Mouse (Mus musculus) right cerebral cortex, postnatal 25 days (tissue): ENCODE measurements around the gene Tns4.
A peak's percentile ranks its signal among the peaks of the same experiment; 100 is the strongest.

ENCODE experiments used
- DNase-seq: peaks from one replicate; pipeline ENCODE4 v3.0.0; 2022

The Tns4 gene

DNA sequence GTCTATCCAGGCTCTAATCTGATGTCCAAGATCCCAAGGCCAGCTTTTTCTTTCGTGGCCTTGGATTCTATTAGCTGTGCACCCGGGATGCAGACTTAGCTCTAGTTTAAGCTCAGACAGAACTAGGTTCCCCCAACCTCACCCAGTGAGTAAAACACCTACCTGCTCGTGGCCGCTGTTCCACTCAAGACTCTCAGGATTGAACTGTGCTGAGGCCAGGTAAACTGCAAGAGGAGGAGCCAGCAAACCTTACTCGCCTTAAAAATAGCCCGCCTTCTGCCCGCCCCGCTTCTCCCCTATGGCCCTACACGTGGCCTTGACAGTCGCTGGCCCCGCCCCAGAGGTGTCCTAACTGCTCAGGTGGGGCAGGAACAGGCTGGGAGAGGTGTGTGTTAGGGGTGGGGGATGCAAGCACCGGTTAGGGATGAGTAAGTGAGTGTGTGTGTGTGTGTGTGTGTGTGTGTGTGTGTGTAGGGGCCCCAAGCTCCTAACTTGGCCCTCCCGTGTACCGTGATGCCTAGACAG is at the start of gene Tns4:
Gene Tns4 (minus strand): TSS at position 230 of the 525 bp plus-strand sequence.
- no peak for DNase-seq

DNA sequence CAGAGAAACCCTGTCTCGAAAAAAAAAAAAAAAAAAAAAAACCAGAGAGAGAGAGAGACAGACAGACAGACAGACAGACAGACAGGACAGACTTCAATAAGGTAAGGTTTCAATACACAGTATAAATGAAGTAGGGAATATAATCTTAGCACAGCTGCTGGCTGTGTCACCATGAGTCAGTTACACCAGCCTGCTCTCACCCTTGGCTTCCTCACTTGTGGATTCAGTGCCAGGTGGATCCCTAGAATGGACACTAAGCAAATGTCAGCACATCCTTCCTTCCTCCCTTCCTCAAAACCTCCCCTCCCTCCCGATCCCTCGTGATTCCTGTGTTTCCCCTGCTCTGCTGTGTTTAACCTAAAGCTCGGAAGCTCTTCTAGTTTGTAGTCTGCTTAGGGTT is 48.3 kb upstream of the Tns4 start:
- DNase-seq, result no peak

DNA sequence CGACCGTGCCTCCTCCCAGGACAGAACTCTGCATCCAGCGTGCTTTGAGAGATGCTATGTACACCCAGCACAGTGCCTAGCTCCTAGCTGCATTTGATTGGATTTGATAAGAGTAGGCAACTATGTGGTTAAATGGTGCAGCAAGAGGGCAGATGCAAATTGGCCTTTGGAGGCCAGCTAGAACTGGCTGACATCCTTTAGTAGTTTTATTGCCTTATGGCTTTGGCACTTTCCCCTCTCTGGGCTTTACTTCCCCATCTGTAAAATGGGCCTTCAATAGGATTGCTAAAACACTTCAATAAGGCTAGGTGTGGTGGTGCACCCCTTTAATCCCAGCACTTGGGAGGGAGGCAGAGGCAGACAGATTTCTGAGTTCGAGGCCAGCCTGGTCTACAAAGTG is 47.9 kb upstream of the Tns4 start:
- no peak for DNase-seq

DNA sequence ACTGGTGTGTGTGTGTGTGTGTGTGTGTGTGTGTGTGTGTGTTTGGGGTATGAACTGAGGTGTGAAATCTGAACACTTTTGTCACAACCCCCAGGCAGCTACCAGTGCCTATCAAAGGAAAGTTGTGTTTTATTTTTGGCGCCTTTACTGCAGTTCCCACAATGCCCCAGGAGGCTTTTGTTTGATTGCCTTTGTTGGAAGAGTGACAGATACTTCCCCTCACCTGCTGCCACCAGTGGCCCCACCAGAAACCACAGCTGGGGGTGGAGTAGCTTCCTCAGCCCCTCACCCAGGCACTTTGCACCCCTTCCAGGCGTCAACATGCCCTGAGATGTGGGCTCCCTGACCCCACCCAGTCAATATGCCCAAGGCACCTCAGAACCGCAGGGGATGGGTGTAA is 47.3 kb upstream of the Tns4 start:
- no peak for DNase-seq

DNA sequence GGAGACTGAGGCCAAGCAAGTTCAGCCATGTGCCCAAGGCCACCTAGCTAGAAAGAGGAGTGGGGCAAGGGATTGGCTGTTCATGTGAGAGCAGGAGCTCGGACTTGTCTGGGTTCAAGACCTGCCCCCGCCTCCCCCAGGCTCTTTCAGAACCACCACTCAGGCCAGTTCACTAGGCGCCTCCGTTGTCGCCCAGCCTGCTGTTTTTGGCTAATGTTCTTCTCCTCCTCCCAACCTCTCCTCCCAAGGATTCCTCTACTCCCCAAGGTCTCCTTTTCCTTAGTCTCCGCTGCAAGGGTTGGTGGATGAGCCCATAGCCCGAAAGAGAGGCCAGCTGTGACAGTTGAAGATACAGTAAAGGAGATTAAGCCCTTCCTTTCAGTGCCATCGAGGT is 45.9 kb upstream of the Tns4 start:
- DNase-seq, result no peak

DNA sequence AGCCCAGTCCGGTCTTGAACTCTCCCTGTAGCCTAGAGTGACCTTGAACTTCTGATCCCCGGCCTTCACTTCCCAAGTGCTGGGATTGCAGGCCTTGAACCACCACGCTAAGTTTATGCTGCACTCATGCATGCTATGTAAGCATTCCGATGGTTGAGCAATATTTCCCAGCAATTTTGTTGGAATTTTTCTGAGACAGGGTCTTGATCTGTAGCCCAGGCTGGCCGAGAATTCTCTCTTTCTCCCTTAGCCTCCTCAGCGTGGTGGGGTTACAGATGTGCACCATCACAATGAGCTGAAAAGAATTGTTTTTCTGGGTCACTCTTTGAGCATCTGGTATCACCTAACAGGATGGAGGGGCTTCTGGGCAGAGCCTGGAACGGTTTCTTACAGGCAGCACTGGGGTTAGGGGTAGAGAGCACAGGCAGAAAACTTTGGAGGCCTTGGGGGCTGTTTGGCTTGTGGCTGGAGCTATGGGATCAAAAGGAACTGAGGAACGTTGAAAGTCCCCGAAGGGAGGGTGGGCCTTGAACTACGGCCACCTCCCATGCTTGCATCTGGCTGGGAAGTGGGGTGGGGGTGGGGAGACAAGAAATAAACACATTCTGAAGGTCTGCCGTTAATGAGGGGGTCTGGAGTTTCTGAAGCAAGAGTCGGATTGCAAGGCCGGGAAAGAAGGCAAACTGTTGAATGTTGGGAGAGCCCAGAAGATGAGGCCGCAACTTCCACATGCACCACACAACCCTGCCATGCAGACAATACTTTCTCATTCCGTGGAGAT is 45.4 kb upstream of the Tns4 start:
- DNase-seq, result no peak

DNA sequence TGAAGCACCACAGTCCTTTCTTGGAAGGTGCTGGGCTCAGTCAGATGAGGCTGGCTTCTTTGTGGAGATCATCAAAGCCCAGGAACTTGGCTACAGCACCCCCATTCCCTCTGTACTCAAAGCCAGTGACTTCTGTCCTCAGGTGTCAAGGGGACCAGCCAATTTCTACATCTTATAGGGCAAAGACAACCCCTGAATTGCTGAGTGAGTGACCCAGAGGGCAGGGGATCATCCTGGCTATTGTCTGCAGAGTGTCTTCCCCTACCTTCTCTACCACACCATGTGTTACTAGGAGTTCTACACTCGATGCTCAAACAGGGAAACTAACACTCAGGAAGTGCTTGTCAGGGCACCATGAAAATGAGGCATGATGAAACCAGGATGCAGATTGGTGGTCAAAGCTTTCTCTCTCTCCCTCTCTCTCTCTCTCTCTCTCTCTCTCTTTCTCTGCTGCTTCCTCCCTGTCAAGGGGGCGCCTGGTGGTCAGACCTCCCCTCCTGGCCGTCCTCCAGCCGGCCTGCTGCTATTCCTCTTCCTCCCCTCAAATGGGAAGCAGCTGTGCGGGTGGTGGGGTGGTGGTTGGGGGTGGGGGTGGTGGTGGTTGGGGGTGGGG is 44.3 kb upstream of the Tns4 start:
- no peak for DNase-seq

DNA sequence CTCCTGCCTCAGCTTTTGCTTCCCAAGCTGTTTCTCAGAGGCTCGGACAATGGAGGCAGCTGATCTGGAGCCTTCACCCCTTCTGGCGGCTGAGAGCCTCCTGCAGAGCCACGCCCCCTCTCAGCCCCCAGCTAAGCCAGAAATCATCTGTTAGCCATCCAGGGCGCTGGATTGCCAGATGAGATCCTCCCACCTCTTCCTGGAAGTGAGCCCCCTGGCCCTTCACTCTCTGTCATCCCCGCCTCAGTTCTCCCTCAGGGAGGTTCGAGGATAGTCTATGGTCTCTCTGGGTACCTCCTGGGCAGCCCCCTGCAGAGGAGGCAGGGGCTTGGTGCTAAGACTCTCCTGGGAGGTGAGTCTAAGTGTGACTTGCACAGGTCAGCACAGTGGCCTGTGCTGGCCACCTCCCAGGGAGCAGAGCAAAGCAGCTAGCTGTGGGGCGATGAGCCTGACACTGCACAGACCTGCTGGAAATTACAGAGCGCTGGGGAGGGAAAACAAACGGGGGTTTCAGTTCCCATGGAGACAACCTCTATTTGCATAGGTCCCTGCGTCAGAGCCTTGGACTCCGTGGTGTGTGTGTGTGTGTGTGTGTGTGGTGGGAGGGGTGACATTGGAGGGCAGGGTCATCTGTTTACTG is 43.1 kb upstream of the Tns4 start:
- no peak for DNase-seq

DNA sequence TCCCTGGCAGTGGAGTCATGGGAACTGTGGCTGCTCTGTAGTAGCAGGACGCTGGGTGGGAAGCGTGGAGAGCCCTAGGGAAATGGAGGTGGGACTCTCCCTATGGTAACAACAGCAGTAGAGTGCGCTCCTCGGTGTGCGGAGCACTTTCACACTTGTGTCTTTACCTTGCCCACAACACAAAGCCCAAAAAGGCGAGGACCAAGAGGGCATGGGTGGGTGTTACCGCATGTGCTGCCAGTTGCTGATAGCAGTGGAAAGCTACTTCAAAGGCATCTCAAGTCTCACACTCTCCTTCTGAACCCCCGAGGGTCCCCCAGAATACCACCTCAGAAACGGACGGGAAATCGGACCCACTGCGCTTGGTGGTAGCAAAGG is 42.3 kb upstream of the Tns4 start:
- DNase-seq, result no peak

DNA sequence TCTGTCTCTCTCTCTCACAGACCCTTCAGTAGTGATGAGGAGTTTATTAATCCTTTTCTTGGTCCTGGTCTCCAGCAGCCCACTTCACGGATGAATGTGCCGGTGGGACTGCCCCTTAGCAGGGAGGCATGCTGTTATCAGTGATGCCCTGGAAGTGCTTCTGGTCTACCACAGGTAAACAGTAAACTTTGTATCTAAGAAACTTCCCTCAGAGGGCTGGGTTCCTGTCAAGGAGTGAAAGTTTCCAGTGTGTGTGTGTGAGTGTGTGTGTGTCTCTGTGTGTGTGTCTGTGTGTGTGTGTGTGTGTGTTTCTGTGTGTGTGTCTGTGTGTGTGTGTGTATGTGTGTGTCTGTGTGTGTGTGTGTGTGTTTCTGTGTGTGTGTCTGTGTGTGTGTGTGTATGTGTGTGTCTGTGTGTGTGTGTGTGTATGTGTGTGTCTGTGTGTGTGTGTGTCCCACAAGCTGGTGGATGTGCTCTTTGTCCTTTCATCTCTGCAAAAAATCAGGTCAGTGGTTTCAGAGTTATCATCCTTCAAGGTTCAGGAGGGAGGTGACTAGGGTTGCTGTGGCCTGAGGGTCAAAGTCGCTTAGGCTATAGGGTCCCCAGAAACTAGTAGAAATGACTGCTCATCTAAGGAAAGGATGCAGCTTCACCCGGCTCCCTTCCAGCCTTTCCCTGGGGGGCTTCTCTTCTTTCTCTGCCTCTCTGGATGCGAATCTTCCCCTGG is 41.8 kb upstream of the Tns4 start:
- DNase-seq, result no peak

DNA sequence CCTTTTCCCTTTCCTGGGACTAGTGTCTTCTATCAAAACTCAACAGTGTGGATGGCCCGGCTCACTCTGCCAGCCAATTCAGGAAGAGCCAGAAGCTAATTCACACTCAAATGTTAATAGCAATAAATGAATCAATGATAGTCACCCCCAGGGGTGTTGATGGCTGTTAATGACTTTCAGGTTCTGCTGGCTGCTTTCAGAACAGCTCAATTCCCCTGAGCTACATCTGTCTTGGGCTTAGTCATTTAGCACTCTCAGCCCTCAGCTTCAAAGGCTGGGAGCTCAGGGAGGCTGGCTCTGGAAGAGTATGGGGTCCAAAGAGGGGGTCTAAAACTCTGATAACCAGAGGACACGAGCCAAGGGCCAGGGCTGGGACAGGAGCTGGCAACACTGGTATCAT is 40.2 kb upstream of the Tns4 start:
- no peak for DNase-seq

DNA sequence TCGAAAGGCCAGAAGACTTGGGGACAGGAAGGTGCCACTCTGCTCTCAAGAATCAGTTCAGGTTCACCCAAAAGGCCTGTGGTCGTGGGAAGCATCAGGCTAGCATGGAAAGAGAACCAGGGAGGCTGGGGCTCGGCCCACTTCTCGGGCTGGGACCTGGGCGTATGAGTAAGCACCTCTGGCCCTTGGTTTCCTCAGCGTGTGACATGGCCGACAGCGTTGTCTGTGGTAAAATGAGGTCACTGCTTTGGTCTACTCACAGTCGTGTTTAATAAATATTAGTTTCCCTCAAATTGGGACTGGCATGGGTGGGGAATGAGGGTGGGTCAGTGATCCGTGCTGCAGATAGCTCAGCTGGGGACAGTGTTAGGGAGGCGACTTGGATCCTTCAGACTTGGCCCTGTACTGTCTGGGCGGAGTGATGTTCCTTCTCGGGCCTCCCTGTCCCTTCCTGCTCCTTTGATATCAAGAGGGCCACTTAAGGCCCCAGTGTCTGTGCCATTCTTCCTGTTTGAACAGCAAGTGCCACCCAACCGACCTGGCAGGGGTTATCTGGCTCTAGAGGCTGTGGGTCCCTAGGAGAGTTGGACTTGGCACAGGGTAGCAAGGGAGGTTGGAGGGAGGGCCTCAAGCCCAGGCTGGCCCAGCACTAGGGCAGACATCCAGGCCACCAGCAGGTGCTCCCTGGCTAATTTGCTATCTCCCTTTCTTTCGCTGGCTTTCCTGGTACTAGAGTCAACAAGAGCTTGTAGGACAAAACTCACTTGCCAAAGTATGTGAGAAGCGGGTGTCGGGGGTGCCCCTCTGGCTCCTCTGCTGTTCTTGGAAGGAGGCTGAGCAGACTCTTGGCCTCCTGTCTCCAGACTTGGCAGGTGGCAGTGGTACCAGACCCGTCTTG is 38.9 kb upstream of the Tns4 start:
- DNase-seq, result no peak

DNA sequence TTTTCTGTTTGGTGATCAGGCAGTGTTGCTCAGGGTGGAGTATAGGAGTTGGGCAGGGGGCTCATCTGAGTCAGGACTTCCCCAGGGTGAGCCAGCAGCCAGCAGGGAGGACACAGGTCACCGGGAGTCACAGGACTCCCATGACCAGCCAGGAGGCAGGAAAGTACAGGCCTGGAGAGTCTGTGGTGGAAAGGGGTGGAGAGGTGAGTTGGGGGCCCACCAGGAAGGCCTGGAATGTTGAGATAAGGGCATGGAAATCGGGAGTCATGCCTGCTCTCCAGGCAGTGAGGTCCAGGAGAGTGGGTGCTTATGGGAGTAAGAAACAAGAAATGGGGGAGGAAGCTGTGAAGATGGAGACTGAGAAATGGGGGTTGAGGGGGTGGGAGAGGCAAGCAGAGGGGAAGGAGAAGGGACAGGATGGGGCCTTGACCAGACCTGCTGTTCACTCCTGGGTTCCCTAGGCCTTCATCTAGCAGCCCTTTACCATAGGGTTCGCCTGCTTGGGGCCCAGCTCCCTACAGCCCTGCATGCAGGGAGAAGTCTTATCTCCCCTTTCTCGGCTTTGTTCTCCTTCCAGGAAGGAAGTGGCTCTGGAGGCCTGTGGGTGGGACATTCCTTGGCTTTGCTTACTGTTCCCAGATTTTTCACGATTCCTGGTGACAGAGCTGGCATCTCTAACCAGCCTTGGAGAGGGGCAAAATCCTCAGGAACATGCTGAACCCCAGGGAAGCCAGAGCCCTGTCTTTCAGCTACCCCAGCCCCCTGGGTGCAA is 37.6 kb upstream of the Tns4 start:
- no peak for DNase-seq

DNA sequence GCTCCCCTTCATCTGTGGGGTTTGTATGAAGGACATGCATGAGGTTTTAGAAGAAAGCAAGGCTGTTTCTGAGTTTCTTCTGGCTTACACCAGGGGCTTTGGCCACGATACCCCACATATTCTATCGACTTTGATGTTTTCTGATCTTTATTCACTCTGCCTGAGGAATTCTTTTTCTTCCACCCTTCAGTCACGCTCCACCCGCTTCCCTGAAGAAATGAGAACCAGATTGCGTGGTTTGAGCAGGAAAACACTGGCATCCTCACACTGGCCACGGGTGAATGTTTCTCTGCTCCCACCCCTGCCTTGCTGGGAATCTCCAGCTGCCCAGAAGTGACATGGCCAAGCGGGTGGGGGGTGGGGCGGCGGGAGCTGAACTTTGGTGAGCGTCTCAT is 35.5 kb upstream of the Tns4 start:
- DNase-seq, result no peak

DNA sequence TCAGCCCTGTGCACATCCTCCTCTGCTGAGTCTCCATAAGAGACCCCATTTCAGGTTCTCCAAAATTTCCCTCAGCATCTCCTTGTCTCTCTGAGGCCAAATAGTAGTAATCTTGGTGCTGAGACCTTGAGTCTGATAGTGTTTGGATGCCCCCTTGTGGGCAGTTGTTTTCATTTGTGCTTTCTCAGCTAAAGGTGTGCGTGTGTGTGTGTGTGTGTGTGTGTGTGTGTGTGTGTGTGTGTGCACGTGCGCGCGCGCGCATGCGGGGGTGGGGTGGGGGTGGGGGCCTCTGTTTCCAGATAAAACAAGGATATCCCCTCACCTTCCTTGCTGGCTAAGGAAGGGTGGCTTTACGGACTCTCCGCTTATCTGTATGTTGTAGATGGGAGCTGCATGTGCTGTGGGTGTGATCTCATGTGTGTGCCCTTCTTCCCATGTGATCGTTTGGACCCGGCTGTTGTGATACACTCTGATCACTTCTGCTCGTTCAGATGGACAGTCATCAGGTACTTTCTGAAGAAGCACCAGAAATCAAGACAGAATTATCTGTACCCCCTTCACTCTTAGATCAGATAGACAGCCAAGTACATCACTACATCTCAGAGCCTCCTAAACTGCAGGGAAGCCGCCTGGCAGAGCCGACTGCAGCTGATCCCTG is 35.0 kb upstream of the Tns4 start:
- DNase-seq, result no peak

DNA sequence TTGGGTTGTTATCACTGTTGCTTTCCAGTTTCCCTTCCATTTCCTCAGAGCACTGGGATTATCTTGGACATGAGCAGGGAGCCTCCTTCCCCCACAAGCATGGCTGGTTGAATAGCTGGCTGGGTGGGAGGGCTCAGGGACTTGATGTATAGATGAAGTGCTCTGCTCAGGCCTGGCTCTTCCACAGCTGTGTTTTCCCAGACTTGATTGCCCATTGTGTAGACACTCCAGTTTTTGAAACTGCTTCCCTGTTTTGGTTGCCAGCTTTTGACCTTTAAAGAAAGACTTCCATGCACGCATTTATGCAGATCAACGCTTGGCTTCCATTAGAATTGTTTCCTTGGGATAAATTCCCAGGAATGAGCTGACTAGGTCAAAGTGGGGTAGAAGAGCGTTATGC is 33.6 kb upstream of the Tns4 start:
- no peak for DNase-seq

DNA sequence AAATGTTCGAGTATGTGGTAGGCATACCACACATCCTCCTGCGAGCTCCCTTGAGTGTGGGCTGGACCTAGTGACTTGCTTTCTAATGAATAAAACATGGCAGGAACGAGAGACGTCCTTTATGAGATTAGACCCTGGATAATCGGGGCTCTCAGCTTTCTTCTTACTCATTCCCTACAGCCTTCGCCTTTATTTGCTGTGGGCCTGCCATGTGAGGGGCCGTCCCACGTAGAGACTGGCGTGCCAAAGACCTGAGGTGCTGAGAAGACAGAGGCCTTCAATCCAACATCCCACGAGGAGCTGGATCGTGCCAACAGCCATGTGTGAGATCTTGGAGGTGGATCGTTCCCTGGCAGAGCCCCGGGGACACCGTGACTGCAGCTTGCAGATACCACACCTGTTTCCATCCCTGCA is 32.1 kb upstream of the Tns4 start:
- peak; percentile 63 for DNase-seq

DNA sequence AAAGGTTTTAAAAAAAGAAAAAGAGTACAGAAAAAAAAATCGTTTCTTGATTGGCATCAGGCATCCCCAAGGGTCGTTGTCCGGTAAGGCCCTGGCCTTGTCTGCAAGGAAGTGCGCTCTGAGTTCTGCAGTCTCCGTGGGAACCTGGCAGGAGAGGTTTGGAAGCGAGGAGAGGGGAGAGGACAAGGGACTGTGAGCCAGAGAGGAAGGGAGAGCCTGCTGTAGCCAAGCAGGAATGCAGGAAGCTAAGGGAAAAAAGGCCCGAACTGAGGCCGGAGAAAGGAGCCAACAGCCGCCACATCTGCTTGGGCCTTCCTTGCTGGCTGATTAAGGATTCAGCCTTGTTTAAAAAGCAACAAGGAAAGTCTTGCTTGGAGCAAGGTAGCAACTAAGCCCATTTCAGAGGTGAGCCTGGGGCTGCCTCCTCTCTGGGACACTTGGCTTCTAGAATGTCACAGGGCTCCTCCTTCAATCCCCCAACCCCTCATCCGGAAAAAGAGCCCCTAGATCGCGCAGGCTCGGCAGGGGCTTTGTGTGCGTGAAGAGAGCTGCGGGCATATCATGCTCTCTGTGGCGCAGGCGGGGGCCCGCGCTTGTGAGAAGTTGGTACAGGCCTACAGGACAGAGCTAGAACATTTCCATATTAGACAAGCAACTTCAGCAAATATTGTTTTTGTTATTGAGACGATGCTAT is 31.6 kb upstream of the Tns4 start:
- no peak for DNase-seq

DNA sequence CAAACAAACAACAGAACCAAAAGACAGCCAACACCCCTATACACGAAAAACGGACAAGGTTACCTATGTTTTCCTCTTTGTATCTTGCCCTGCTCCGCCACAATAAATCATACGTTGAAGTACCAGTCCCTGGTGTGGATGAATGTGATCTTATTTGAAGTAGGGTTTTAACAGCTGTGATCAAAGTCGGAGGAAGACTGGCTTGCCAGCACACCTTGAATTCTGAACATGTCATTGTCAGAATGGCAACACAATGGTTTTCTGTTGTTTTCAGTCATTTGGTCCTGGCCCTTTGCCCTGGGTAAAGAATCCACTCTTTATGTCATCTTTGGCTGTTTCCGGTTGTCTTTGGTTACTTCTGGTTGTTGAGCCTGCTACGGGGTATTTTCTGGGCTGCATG is 29.9 kb upstream of the Tns4 start:
- no peak for DNase-seq

DNA sequence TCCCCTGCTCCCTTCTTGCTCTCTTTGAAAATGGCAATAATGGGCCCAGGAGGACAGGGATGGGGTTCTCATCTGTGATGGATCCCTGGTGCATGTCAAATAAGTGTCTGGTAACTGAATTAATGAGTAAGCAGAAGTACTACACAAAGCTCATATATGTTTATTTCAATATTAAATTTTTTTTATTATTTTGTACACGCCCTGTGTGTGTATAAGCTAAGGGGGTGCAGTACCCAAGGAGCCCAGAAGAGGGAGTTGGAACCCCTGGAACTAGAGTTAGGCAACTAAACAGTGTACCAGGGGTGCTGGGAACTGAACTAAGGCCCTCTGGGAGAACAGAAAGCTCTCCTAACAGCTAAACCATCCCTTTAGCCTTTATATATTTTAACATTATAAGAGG is 29.3 kb upstream of the Tns4 start:
- DNase-seq, result no peak
